Mouse (Mus musculus): ENCODE data around the gene Amot. TPM values are rescaled to one million over a fixed set of nuclear protein-coding genes. Genes with fewer than 3 reads are reported as not detected.

The Amot gene
- polyA plus RNA-seq, 1 experiment from 2014 or later, result 2.6 TPM

GRCm38 (mm10) chrX:145455629-145456028 is 49.4 kb downstream of the Amot start:
- H3K27me3 ChIP-seq (ENCODE audit: control insufficient read depth, insufficient read depth, low read length), result no peaks in the 10 kb centered on the region
- H3K36me3 ChIP-seq (ENCODE audit: control insufficient read depth, insufficient read depth, low read length), result no peaks in the 10 kb centered on the region
- no peaks in the 10 kb centered on the region for H3K9me3 ChIP-seq (ENCODE audit: control insufficient read depth, low read length)
- DNase-seq (ENCODE audit: low spot score), result no peak
- WGBS, result 76% methylated on average over 6 of the region's 6 CpGs
- no peak overlapping the region for H3K27ac ChIP-seq (replicated peaks)
- no peak overlapping the region for H3K4me3 ChIP-seq (ENCODE audit: low read depth, low read length)
- TF ChIP-seq CTCF (IDR thresholded peaks at IDR 0.05; ENCODE audit: low read depth) (no peak), EP300 (optimal IDR thresholded peaks at IDR 0.05) (no peak)
- no peak for ATAC-seq (ENCODE audit: low FRiP score, low TSS enrichment)
- H3K9ac ChIP-seq (ENCODE audit: low read length), result no peak overlapping the region
- no peak overlapping the region for H3K4me2 ChIP-seq (replicated peaks; ENCODE audit: low read depth)
- H3K4me1 ChIP-seq (replicated peaks; ENCODE audit: control insufficient read depth, insufficient read depth), result no peaks in the 10 kb centered on the region

DNA sequence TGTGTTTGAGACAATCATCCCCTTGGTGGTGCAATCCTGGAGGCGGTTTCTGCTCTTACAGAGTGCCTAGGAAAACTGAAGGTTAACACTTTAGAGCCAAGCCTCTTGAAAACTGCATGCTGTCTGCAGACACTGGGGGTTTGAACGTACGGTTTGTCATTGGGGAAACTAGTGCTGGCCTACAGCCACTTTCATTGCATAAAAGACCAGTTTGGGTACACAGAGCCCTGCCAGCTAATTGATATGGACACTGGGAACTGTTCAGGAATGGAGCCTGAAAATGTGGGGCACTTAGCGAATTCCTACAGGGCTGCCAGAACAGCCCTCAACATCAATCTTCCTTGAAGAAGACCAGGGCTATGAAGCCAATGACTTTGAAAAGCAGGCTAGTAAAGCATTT is 50.2 kb downstream of the Amot start:
- WGBS, result 81% methylated on average over 4 of the region's 4 CpGs
- no peaks in the 10 kb centered on the region for H3K27me3 ChIP-seq (ENCODE audit: control insufficient read depth, insufficient read depth, low read length)
- TF ChIP-seq EP300 (optimal IDR thresholded peaks at IDR 0.05), result no peak
- no peak for TF ChIP-seq CTCF (IDR thresholded peaks at IDR 0.05; ENCODE audit: low read depth)
- H3K9me3 ChIP-seq (ENCODE audit: control insufficient read depth, low read length), result no peaks in the 10 kb centered on the region
- no peaks in the 10 kb centered on the region for H3K36me3 ChIP-seq (ENCODE audit: control insufficient read depth, insufficient read depth, low read length)
- DNase-seq (ENCODE audit: low spot score) (no peak), ATAC-seq (ENCODE audit: low FRiP score, low TSS enrichment) (no peak)
- H3K4me2 ChIP-seq (replicated peaks; ENCODE audit: low read depth), result no peak overlapping the region
- H3K27ac ChIP-seq (replicated peaks), result no peak overlapping the region
- H3K9ac ChIP-seq (ENCODE audit: low read length), result no peak overlapping the region
- H3K4me1 ChIP-seq (replicated peaks; ENCODE audit: control insufficient read depth, insufficient read depth), result no peaks in the 10 kb centered on the region
- H3K4me3 ChIP-seq (ENCODE audit: low read depth, low read length), result no peak overlapping the region

- DNase-seq (ENCODE audit: low spot score), result no peak
- no peak for ATAC-seq (ENCODE audit: low FRiP score, low TSS enrichment)
- no peak overlapping the region for H3K9ac ChIP-seq (ENCODE audit: low read length)
- no peak overlapping the region for H3K4me3 ChIP-seq (ENCODE audit: low read depth, low read length)
- no peaks in the 10 kb centered on the region for H3K36me3 ChIP-seq (ENCODE audit: control insufficient read depth, insufficient read depth, low read length)
- H3K4me2 ChIP-seq (replicated peaks; ENCODE audit: low read depth), result no peak overlapping the region
- H3K4me1 ChIP-seq (replicated peaks; ENCODE audit: control insufficient read depth, insufficient read depth), result no peaks in the 10 kb centered on the region
- no peaks in the 10 kb centered on the region for H3K27me3 ChIP-seq (ENCODE audit: control insufficient read depth, insufficient read depth, low read length)
- WGBS, result 84% methylated on average over 2 of the region's 2 CpGs
- H3K27ac ChIP-seq (replicated peaks), result no peak overlapping the region
- H3K9me3 ChIP-seq (ENCODE audit: control insufficient read depth, low read length), result no peaks in the 10 kb centered on the region
- no peak for TF ChIP-seq CTCF (IDR thresholded peaks at IDR 0.05; ENCODE audit: low read depth)
- no peak for TF ChIP-seq EP300 (optimal IDR thresholded peaks at IDR 0.05)
Observed at GRCm38 (mm10) chrX:145441526-145441925, 63.5 kb downstream of the Amot start.

GRCm38 (mm10) chrX:145433652-145434051 is 71.3 kb downstream of the Amot start:
- 57% methylated on average over 4 of the region's 4 CpGs for WGBS
- ATAC-seq (ENCODE audit: low FRiP score, low TSS enrichment), result no peak
- DNase-seq (ENCODE audit: low spot score), result no peak

DNA sequence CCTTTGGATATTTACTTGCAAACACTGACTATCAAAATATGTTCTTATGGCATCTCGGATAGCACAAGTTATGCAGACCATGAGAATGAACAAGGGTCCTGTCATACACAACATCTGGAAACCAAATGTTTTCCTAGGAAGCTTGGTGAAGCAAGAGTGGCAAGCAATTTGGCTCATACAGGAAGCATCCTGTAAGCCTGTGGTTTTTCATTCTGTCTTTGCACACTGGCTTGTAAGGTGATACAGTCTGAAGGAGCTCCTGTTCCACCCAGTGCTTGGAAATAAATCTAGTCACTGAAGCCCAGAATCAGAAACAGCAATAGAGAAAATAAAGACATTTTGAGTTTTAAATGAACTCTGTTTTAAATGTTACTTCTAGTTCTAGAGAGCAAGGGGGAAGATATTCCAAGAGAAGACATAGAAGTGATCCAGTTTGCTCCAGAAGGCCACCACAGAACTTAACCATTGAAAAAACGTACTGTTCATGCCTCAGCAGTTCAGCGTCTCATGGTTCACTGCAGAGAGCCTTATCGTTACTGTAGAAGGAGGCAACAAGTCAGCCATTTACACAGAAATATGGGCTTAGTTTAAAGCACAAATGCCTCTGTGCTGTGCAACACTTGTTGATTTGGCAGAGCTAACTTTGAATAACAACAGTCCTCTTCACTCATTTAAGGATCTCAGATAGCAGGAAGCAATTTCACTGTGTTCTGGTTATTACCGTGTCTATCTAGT is 74.0 kb downstream of the Amot start:
- no peaks in the 10 kb centered on the region for H3K27me3 ChIP-seq (ENCODE audit: control insufficient read depth, insufficient read depth, low read length)
- WGBS, result 79% methylated on average over 5 of the region's 5 CpGs
- H3K9ac ChIP-seq (ENCODE audit: low read length), result no peak overlapping the region
- no peak for TF ChIP-seq CTCF (IDR thresholded peaks at IDR 0.05; ENCODE audit: low read depth)
- no peak for TF ChIP-seq EP300 (optimal IDR thresholded peaks at IDR 0.05)
- H3K4me2 ChIP-seq (replicated peaks; ENCODE audit: low read depth), result no peak overlapping the region
- no peaks in the 10 kb centered on the region for H3K9me3 ChIP-seq (ENCODE audit: control insufficient read depth, low read length)
- no peak for ATAC-seq (ENCODE audit: low FRiP score, low TSS enrichment)
- H3K27ac ChIP-seq (replicated peaks), result no peak overlapping the region
- H3K36me3 ChIP-seq (ENCODE audit: control insufficient read depth, insufficient read depth, low read length), result no peaks in the 10 kb centered on the region
- no peaks in the 10 kb centered on the region for H3K4me1 ChIP-seq (replicated peaks; ENCODE audit: control insufficient read depth, insufficient read depth)
- no peak overlapping the region for H3K4me3 ChIP-seq (ENCODE audit: low read depth, low read length)
- no peak for DNase-seq (ENCODE audit: low spot score)

More at GRCm38 (mm10) chrX:145433652-145434051, 71.3 kb downstream of the Amot start:
- H3K9ac ChIP-seq (ENCODE audit: low read length), result no peak overlapping the region
- H3K4me2 ChIP-seq (replicated peaks; ENCODE audit: low read depth), result no peak overlapping the region
- H3K27me3 ChIP-seq (ENCODE audit: control insufficient read depth, insufficient read depth, low read length), result no peaks in the 10 kb centered on the region
- TF ChIP-seq EP300 (optimal IDR thresholded peaks at IDR 0.05), result no peak
- TF ChIP-seq CTCF (IDR thresholded peaks at IDR 0.05; ENCODE audit: low read depth), result no peak
- no peak overlapping the region for H3K27ac ChIP-seq (replicated peaks)
- no peaks in the 10 kb centered on the region for H3K36me3 ChIP-seq (ENCODE audit: control insufficient read depth, insufficient read depth, low read length)
- H3K9me3 ChIP-seq (ENCODE audit: control insufficient read depth, low read length), result no peaks in the 10 kb centered on the region
- no peaks in the 10 kb centered on the region for H3K4me1 ChIP-seq (replicated peaks; ENCODE audit: control insufficient read depth, insufficient read depth)
- no peak overlapping the region for H3K4me3 ChIP-seq (ENCODE audit: low read depth, low read length)

DNA sequence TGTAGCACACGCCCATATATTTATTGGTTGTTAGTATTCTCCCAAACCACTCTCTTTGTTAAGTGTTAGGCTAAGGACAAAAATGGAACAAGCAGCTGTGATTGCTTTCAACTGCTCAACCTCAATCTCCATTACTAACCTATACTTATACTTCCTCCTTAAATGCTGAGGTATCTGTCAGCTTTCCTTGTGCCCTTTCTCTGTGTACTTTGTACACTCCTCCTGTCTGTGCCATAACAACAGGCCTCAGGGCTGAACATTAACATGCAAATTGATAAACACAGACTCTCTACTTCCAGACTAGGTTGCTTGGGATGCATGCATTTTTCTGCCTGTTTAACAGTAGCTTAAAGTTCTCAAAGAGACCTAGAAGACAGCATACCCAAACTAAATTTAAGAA is 76.2 kb downstream of the Amot start:
- TF ChIP-seq EP300 (optimal IDR thresholded peaks at IDR 0.05) (no peak), CTCF (IDR thresholded peaks at IDR 0.05; ENCODE audit: low read depth) (no peak)
- no peaks in the 10 kb centered on the region for H3K27me3 ChIP-seq (ENCODE audit: control insufficient read depth, insufficient read depth, low read length)
- no peak for DNase-seq (ENCODE audit: low spot score)

More for the DNA sequence above, 76.2 kb downstream of the Amot start:
- no peak overlapping the region for H3K9ac ChIP-seq (ENCODE audit: low read length)
- no peak for ATAC-seq (ENCODE audit: low FRiP score, low TSS enrichment)
- H3K27ac ChIP-seq (replicated peaks), result no peak overlapping the region
- H3K36me3 ChIP-seq (ENCODE audit: control insufficient read depth, insufficient read depth, low read length), result no peaks in the 10 kb centered on the region
- no peaks in the 10 kb centered on the region for H3K4me1 ChIP-seq (replicated peaks; ENCODE audit: control insufficient read depth, insufficient read depth)
- no peak overlapping the region for H3K4me2 ChIP-seq (replicated peaks; ENCODE audit: low read depth)
- no peaks in the 10 kb centered on the region for H3K9me3 ChIP-seq (ENCODE audit: control insufficient read depth, low read length)
- H3K4me3 ChIP-seq (ENCODE audit: low read depth, low read length), result no peak overlapping the region
- 88% methylated on average over 1 of the region's 1 CpGs for WGBS
